Mouse (Mus musculus) small intestine, adult 2 months (tissue): ENCODE measurements around the gene Rlbp1. TPM values are rescaled to one million over a fixed set of nuclear protein-coding genes. Genes with fewer than 3 reads are reported as not detected.
A peak's percentile ranks its signal among the peaks of the same experiment; 100 is the strongest.

Source experiments
- H3K27ac ChIP-seq: fragments of 200-500 bp; 2 replicates; pipeline ENCODE4 v1.5.1; 2012; ENCODE audit warnings: low read depth, low read length, control low read depth, inconsistent platforms; ENCODE audit not compliant: insufficient read depth
- H3K27me3 ChIP-seq: fragments of 200-500 bp; 2 replicates; pipeline ENCODE4 v1.6.1; 2012; ENCODE audit warnings: mild to moderate bottlenecking, moderate library complexity, low read length, inconsistent platforms; ENCODE audit not compliant: control insufficient read depth, insufficient read depth
- H3K36me3 ChIP-seq: fragments of 200-500 bp; 2 replicates; pipeline ENCODE4 v1.6.1; 2012; ENCODE audit warnings: mild to moderate bottlenecking, low read length, control low read depth, inconsistent platforms; ENCODE audit not compliant: control insufficient read depth, insufficient read depth
- H3K4me1 ChIP-seq: fragments of 200-500 bp; 2 replicates; pipeline ENCODE4 v1.6.1; 2012; ENCODE audit warnings: low read length, inconsistent platforms, mixed read lengths; ENCODE audit not compliant: control insufficient read depth, insufficient read depth, insufficient read length
- H3K4me3 ChIP-seq: fragments of 200-500 bp; 2 replicates; pipeline ENCODE4 v1.5.1; 2012; ENCODE audit warnings: low read depth, mild to moderate bottlenecking, control low read depth, inconsistent platforms, low read length, moderate library complexity
- CTCF ChIP-seq: fragments of 200-500 bp; IDR thresholded peaks from 2 replicates; pipeline ENCODE4 v1.5.1; 2012; ENCODE audit warnings: low read depth, mild to moderate bottlenecking, control low read depth, inconsistent platforms, low read length, moderate library complexity, mixed read lengths; ENCODE audit not compliant: insufficient replicate concordance, insufficient read length; ENCODE audit errors: extremely low read depth
- POLR2A ChIP-seq: fragments of 200-500 bp; IDR thresholded peaks from 2 replicates; pipeline ENCODE4 v1.6.1; 2012; ENCODE audit warnings: low read depth, mild to moderate bottlenecking, control low read depth, inconsistent platforms, low read length, moderate library complexity
- WGBS: fragments of 180-500 bp; shearing (Covaris S2); methylation state at CpG from one replicate; pipeline ENCODE4 v1.1.7; 2018; 5-methylcytosine and 5-hydroxymethylcytosine counted together
- polyA plus RNA-seq: library from polyadenylated mRNA; depleted of rRNA; stranded (reverse); fragments of >200 nt; gene quantifications from 2 replicates; pipeline ENCODE4 v1.2.3, GENCODE M21; 2012

Gene Rlbp1
- polyA plus RNA-seq, 1 experiment, result not detected

DNA sequence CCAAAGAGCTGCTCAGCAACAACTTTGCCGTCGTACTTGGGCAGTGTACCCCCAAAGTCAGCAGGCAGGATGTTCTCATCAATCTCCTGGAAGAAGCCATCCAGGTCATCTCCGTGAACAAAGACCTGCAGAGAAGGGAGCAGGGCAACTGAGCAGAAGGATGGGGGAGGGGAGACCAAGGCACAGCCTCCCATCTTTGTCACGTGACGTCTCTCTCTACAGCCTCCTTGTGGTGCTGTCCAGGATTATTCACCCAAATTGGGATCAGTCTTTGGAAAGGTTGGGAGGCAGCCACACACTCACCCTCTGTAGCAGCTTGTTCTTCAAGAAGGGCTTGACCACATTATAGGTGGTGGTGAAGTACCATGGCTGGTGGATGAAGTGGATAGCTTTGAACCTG lies 11.3 kb downstream of the Rlbp1 start:
- Histone ChIP-seq H3K4me1 (no peaks in the 10 kb centered on the region), H3K27ac (no peak overlapping the region), H3K36me3 (no peaks in the 10 kb centered on the region), H3K27me3 (no peaks in the 10 kb centered on the region; the same call in 1 of the 2 replicates), H3K4me3 (no peak overlapping the region)
- 77% methylated on average over 5 of the region's 5 CpGs for WGBS
- no peak for TF ChIP-seq CTCF
- TF ChIP-seq POLR2A, result no peak

DNA sequence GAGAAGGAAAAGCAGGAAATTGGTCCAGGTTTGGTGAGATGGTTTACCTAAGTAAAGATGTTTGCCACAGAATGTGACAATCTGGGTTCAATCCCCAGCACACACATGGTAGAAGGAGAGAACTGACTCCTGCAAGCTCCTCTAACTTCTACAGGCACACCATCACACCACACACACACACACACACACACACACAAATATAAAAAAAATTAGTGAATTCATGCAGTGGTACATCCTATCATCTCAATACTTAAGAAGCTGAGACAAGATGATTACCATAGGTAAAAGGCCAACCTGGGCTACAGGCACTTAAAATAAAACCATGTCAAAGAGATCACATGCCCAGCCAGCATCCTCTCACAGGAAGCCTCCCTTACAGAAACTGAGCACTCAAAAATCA lies 12.8 kb downstream of the Rlbp1 start:
- no peak overlapping the region for H3K27ac ChIP-seq
- no peaks in the 10 kb centered on the region for H3K27me3 ChIP-seq
- H3K36me3 ChIP-seq, result no peaks in the 10 kb centered on the region
- H3K4me3 ChIP-seq, result no peak overlapping the region
- no peaks in the 10 kb centered on the region for H3K4me1 ChIP-seq
- TF ChIP-seq POLR2A (no peak), CTCF (no peak)

DNA sequence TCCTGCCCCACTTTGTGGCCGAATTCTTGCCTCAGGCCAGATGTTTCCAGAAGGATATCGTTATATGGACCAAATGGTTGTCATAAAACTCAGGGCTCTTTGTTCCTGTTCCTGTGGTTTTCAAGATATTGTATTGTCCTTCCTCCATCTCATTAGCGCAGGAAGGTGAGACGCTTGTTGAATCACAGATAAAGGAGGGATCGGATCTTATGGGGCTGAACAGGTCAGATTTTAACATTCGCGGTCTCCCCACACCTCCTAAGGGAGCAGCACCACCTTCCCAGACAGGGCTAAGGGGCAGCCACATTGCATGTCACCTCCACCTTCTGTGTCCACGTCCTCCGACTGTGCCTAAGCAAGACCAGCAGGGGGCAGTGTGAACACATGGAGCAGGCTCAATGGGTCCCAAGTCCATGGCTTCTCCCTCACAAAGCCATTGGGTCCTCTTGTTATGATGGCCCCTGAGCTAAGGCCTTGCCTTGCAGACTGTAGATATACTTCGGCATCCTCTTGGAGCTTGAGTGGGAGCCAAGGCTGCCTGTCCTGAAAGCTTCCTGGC lies 15.4 kb downstream of the Rlbp1 start:
- H3K27ac ChIP-seq, result no peak overlapping the region
- H3K36me3 ChIP-seq, result no peaks in the 10 kb centered on the region
- no peaks in the 10 kb centered on the region for H3K27me3 ChIP-seq
- no peak overlapping the region for H3K4me3 ChIP-seq
- WGBS, result 19% methylated on average over 10 of the region's 10 CpGs
- no peaks in the 10 kb centered on the region for H3K4me1 ChIP-seq
- peak; percentile 86 for TF ChIP-seq CTCF
- 0 out of 2 replicates have a peak, but pooled peaks have one; percentile 26 for TF ChIP-seq POLR2A

DNA sequence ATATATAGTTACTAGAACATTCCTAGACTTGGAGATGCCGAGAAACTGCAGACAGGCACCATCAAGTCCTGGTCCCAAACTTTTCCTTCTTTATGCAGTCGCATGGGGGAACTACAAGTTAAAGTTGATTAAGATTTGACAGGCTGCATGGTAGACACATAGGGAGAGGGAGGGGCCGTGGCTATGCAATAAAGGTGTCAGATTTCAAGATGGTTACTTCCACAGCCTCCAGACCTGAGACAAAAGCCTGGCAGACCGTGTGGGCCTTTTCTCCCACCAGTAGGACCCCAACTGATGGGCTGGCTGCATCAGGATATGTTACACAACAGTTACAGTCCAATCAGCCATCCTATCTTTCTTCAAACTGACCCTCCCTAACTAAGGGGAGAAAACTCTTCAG lies 17.4 kb downstream of the Rlbp1 start:
- TF ChIP-seq POLR2A, result no peak
- TF ChIP-seq CTCF, result no peak
- WGBS, result 18% methylated on average over 4 of the region's 4 CpGs
- no peak overlapping the region for H3K27ac ChIP-seq
- peaks cover 5% of the 10 kb centered on the region for H3K36me3 ChIP-seq
- no peaks in the 10 kb centered on the region for H3K4me1 ChIP-seq
- H3K27me3 ChIP-seq, result no peaks in the 10 kb centered on the region
- no peak overlapping the region for H3K4me3 ChIP-seq

DNA sequence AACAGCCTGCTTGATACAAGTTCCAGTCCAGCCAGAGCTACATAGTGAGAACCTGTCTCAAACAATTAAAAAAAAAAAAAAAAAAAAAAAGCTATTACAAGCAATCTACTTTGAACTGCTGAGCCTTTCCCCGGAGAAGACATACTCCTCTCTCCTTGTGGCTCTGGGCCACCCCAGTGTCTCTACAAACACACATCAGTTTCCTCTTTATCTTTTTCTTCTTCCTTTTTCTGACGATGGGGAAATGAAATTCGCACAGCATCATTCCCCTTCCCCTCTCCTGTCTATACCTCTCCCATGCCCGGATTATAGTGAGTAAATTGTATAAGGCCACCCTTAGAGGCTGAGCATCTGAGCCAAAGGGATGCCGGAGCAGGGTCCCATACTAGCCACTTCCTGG lies 18.2 kb downstream of the Rlbp1 start:
- TF ChIP-seq POLR2A, result no peak
- no peak for TF ChIP-seq CTCF
- H3K4me3 ChIP-seq, result no peak overlapping the region
- no peaks in the 10 kb centered on the region for H3K4me1 ChIP-seq
- peaks cover 6% of the 10 kb centered on the region for H3K36me3 ChIP-seq
- no peaks in the 10 kb centered on the region for H3K27me3 ChIP-seq
- 66% methylated on average over 5 of the region's 5 CpGs for WGBS
- no peak overlapping the region for H3K27ac ChIP-seq

DNA sequence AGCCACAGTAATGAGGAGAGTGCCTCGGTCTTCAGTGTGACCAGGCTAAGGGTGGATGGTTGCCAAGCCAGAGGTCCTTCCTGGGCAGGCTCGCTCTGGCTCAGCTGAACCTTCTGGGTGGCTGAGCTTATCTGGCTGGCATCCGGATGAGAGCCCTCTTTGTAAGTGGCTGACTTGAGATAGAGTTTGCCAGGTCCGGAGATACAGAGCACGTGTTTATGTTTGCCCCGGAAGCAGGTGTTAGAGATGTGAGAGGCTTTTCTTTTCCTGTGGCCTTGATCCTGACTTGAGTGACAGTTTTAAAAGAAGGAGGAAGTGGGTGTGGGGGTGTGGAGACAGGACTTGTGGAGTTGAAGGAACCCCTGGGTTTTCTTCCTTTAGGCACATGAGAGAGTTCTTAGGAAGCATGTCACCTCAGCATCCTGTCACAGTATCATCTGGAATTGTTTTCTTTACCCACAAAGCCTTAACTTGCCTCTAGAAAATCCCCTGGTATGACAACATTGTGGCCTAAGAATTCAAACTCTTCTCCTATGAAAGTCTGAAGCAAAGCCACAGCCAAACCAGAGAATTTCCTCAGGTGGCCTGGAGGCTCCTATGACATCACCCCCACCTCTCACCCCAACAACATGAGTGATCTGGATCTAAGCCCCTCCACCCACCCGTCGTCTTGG lies 23.3 kb downstream of the Rlbp1 start:
- Histone ChIP-seq H3K27me3 (no peaks in the 10 kb centered on the region), H3K27ac (no peak overlapping the region), H3K36me3 (peaks cover 49% of the 10 kb centered on the region), H3K4me1 (no peaks in the 10 kb centered on the region), H3K4me3 (no peak overlapping the region)
- TF ChIP-seq POLR2A (no peak), CTCF (no peak; the same call in 1 of the 2 replicates)
- WGBS, result 37% methylated on average over 8 of the region's 8 CpGs

DNA sequence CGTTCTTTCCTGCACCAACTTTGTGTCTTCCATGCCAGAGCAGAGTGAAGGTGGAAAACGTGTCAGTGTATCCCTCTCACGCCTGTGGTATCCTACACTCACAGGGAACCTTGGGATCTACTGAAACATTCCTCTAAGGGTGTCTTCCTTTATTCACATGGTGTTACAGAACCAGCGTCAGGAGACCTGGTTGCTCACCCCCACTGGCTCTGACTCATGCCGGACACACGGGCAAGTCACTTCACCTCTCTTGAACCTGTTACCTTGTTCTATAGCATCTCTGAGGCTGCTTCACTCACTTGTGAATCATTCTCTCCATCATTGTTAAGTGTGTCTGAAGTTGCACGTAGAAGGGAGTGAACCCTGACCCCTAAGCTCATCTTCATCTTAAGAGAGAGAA lies 24.0 kb downstream of the Rlbp1 start:
- Histone ChIP-seq H3K36me3 (peaks cover 55% of the 10 kb centered on the region), H3K4me1 (no peaks in the 10 kb centered on the region), H3K27me3 (no peaks in the 10 kb centered on the region), H3K4me3 (no peak overlapping the region), H3K27ac (no peak overlapping the region)
- WGBS, result 83% methylated on average over 7 of the region's 7 CpGs
- TF ChIP-seq CTCF (no peak), POLR2A (no peak)
